Mouse (Mus musculus): Measurements from ENCODE around the gene Npcd. TPM values are rescaled to one million over a fixed set of nuclear protein-coding genes. Genes with fewer than 3 reads are reported as not detected.

The Npcd gene
- polyA plus RNA-seq, 1 experiment from 2014 or later: not detected

DNA sequence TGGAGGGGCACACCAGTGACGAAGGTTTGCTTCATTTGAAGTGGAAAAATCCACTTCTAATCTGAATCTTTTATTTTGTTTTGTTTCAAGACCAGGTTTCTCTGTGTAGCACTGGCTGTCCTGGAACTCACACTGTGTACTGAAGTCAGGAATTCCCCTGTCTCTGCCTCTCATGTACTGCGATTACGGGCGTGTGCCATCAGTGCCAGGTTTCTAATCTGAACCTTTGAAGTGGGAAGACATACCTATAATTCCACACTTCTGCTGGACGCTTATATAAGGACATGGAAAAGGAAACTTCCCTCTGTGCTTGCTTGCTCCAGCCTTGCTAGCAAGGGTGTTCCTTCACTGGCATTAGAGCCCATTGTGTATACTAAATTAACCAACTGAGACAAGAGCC lies 24.9 kb upstream of the Npcd start:
- no peak for DNase-seq (ENCODE audit: low spot score)
- Histone ChIP-seq H3K4me1 (replicated peaks; ENCODE audit: control insufficient read depth, insufficient read depth) (no peaks in the 10 kb centered on the region), H3K4me3 (ENCODE audit: low read depth, low read length) (no peak overlapping the region), H3K9me3 (ENCODE audit: control insufficient read depth, low read length) (no peaks in the 10 kb centered on the region), H3K36me3 (ENCODE audit: control insufficient read depth, insufficient read depth, low read length) (no peaks in the 10 kb centered on the region), H3K4me2 (replicated peaks; ENCODE audit: low read depth) (no peak overlapping the region), H3K27ac (replicated peaks) (no peak overlapping the region), H3K27me3 (ENCODE audit: control insufficient read depth, insufficient read depth, low read length) (no peaks in the 10 kb centered on the region), H3K9ac (ENCODE audit: low read length) (no peak overlapping the region)
- ATAC-seq (ENCODE audit: low FRiP score, low TSS enrichment): no peak
- no peak for TF ChIP-seq EP300 (optimal IDR thresholded peaks at IDR 0.05)
- TF ChIP-seq CTCF (IDR thresholded peaks at IDR 0.05; ENCODE audit: low read depth): no peak
- 79% methylated on average over 5 of the region's 5 CpGs for WGBS

DNA sequence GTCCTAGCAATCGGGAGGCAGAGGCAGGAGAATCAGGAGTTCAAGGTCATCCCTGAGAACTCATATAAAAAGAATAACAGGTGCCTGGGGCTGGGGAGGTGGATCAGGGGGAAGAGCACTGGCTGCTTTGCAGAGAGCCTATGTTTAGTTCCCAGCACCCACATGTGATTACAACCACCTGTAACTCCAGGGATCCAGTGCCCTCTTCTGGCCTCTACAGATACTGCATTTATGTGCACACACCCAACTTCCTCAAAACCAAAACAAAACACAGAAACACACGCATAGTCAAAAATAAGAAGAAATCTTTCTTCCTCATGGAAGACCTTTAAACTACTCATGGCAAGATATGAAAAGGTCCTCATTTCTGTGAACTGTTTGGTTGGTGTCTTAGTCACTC lies 16.1 kb upstream of the Npcd start:
- no peak for ATAC-seq (ENCODE audit: low FRiP score, low TSS enrichment)
- Histone ChIP-seq H3K27ac (replicated peaks) (no peak overlapping the region), H3K9ac (ENCODE audit: low read length) (no peak overlapping the region), H3K4me2 (replicated peaks; ENCODE audit: low read depth) (no peak overlapping the region), H3K27me3 (ENCODE audit: control insufficient read depth, insufficient read depth, low read length) (no peaks in the 10 kb centered on the region), H3K9me3 (ENCODE audit: control insufficient read depth, low read length) (no peaks in the 10 kb centered on the region), H3K4me1 (replicated peaks; ENCODE audit: control insufficient read depth, insufficient read depth) (no peaks in the 10 kb centered on the region), H3K36me3 (ENCODE audit: control insufficient read depth, insufficient read depth, low read length) (no peaks in the 10 kb centered on the region), H3K4me3 (ENCODE audit: low read depth, low read length) (no peak overlapping the region)
- no peak for DNase-seq (ENCODE audit: low spot score)
- TF ChIP-seq CTCF (IDR thresholded peaks at IDR 0.05; ENCODE audit: low read depth): peak; percentile 13; the same call in 1 of the 2 replicates
- TF ChIP-seq EP300 (optimal IDR thresholded peaks at IDR 0.05): no peak
- 91% methylated on average over 2 of the region's 2 CpGs for WGBS

DNA sequence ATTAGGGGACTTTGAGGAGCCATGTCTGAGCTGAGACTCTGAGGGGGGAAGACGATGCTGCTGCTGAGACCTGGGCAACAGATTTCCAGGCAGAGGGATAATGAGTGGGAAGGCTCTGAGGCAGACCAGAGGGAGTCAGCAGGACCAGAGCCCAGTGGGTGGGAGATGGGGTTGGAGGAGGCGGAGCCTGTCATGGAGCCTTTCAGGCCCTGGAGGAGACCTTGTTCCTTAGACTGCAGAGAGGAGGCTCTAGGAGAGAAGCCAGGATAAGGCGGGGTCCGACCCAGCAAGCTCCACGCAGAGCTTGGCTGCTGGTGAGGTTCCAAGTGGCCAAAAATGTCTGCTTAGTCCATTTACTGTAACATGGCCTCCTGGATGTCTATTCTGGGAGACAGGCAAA lies 13.1 kb upstream of the Npcd start:
- ATAC-seq (ENCODE audit: low FRiP score, low TSS enrichment) (peak; percentile 77; the same call in 1 of the 2 replicates), DNase-seq (ENCODE audit: low spot score) (peak; percentile 43)
- TF ChIP-seq EP300 (optimal IDR thresholded peaks at IDR 0.05) (no peak), CTCF (IDR thresholded peaks at IDR 0.05; ENCODE audit: low read depth) (peak; percentile 16; the same call in 1 of the 2 replicates)
- no peaks in the 10 kb centered on the region for H3K9me3 ChIP-seq (ENCODE audit: control insufficient read depth, low read length)
- H3K4me2 ChIP-seq (replicated peaks; ENCODE audit: low read depth): no peak overlapping the region
- H3K4me1 ChIP-seq (replicated peaks; ENCODE audit: control insufficient read depth, insufficient read depth): no peaks in the 10 kb centered on the region
- H3K9ac ChIP-seq (ENCODE audit: low read length): no peak overlapping the region
- no peaks in the 10 kb centered on the region for H3K27me3 ChIP-seq (ENCODE audit: control insufficient read depth, insufficient read depth, low read length)
- H3K36me3 ChIP-seq (ENCODE audit: control insufficient read depth, insufficient read depth, low read length): no peaks in the 10 kb centered on the region
- peak overlapping the region; percentile 53 for H3K27ac ChIP-seq (replicated peaks)
- 24% methylated on average over 5 of the region's 5 CpGs for WGBS
- no peak overlapping the region for H3K4me3 ChIP-seq (ENCODE audit: low read depth, low read length)

DNA sequence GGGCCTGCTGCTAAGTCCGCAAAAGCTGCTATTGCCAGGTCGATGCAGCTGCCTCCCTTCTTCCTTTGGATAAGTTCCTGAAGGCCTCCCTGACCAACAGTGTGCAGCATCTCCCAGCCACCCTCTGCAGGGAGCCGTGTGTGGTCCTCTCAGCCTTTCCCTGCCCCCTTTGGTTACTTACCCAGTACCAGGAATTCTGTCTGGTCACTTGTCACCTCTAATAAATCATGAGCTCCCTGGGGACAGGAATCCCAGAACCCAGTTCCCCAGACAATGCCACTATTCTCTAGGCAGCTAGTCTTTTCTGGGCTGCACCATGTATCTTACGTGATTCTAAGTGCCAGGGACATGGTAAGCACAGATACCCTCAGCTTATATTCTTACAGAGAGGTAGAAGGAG lies 11.9 kb upstream of the Npcd start:
- DNase-seq (ENCODE audit: low spot score) (no peak), ATAC-seq (ENCODE audit: low FRiP score, low TSS enrichment) (no peak)
- Histone ChIP-seq H3K4me3 (ENCODE audit: low read depth, low read length) (no peak overlapping the region), H3K4me2 (replicated peaks; ENCODE audit: low read depth) (no peak overlapping the region), H3K9ac (ENCODE audit: low read length) (no peak overlapping the region), H3K27me3 (ENCODE audit: control insufficient read depth, insufficient read depth, low read length) (no peaks in the 10 kb centered on the region), H3K4me1 (replicated peaks; ENCODE audit: control insufficient read depth, insufficient read depth) (no peaks in the 10 kb centered on the region), H3K9me3 (ENCODE audit: control insufficient read depth, low read length) (no peaks in the 10 kb centered on the region), H3K27ac (replicated peaks) (no peak overlapping the region), H3K36me3 (ENCODE audit: control insufficient read depth, insufficient read depth, low read length) (no peaks in the 10 kb centered on the region)
- 56% methylated on average over 4 of the region's 4 CpGs for WGBS
- TF ChIP-seq CTCF (IDR thresholded peaks at IDR 0.05; ENCODE audit: low read depth) (no peak), EP300 (optimal IDR thresholded peaks at IDR 0.05) (no peak)

DNA sequence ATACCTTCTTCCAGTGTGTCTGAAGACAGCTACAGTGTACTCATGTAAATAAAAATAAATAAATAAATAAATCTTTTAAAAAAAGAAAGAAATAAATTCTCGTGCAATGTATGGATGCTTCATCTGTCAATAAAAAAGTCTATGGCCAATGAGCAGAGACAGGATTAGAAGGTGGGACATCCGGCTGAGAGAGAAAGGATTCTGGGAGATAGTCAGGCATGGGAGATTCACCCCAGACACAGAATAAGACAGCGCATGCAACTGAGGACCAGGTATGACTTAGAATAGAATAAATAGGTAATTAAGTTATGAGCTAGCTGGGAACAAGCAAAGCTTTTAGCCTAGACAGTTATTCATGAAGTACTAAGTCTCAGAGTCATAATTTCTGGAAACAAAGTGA lies 8.9 kb upstream of the Npcd start:
- WGBS: 86% methylated on average over 3 of the region's 3 CpGs
- no peaks in the 10 kb centered on the region for H3K9me3 ChIP-seq (ENCODE audit: control insufficient read depth, low read length)

DNA sequence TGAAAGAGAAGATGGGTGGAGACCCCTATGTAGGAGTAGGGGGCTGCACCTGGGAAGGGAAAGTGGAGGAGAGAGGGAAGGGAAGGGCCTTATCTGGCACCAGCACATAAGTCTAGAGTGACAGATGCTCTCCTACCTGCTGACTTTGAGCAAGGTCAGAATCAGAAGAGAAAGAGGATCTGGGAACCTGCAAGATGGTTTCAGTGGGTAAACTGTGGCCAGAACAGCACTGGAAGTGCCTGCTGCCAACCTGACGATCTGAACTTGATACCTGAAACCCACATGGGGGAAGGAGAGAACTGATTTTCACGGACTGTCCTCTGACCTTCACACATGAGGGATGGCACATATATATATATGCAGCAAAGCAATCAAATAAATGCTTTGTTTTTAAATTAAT lies 6.2 kb upstream of the Npcd start:
- DNase-seq (ENCODE audit: low spot score) (no peak), ATAC-seq (ENCODE audit: low FRiP score, low TSS enrichment) (no peak)
- Histone ChIP-seq H3K27ac (replicated peaks) (no peak overlapping the region), H3K4me2 (replicated peaks; ENCODE audit: low read depth) (no peak overlapping the region), H3K4me3 (ENCODE audit: low read depth, low read length) (no peak overlapping the region), H3K9ac (ENCODE audit: low read length) (no peak overlapping the region), H3K4me1 (replicated peaks; ENCODE audit: control insufficient read depth, insufficient read depth) (no peaks in the 10 kb centered on the region), H3K36me3 (ENCODE audit: control insufficient read depth, insufficient read depth, low read length) (no peaks in the 10 kb centered on the region), H3K9me3 (ENCODE audit: control insufficient read depth, low read length) (no peaks in the 10 kb centered on the region), H3K27me3 (ENCODE audit: control insufficient read depth, insufficient read depth, low read length) (no peaks in the 10 kb centered on the region)
- TF ChIP-seq EP300 (optimal IDR thresholded peaks at IDR 0.05) (no peak), CTCF (IDR thresholded peaks at IDR 0.05; ENCODE audit: low read depth) (no peak)
- WGBS: 53% methylated on average over 2 of the region's 2 CpGs

More for the DNA sequence above, 8.9 kb upstream of the Npcd start:
- Histone ChIP-seq H3K27ac (replicated peaks) (no peak overlapping the region), H3K4me3 (ENCODE audit: low read depth, low read length) (no peak overlapping the region), H3K9ac (ENCODE audit: low read length) (no peak overlapping the region), H3K4me2 (replicated peaks; ENCODE audit: low read depth) (no peak overlapping the region), H3K4me1 (replicated peaks; ENCODE audit: control insufficient read depth, insufficient read depth) (no peaks in the 10 kb centered on the region), H3K36me3 (ENCODE audit: control insufficient read depth, insufficient read depth, low read length) (no peaks in the 10 kb centered on the region), H3K27me3 (ENCODE audit: control insufficient read depth, insufficient read depth, low read length) (no peaks in the 10 kb centered on the region)
- ATAC-seq (ENCODE audit: low FRiP score, low TSS enrichment): no peak
- no peak for TF ChIP-seq CTCF (IDR thresholded peaks at IDR 0.05; ENCODE audit: low read depth)
- no peak for DNase-seq (ENCODE audit: low spot score)

Measured in stomach, postnatal 0 days (tissue).